Mouse (Mus musculus) cortical plate, adult 2 months (tissue): ENCODE data around the gene Entpd1.

ENCODE experiments used
- CTCF ChIP-seq: fragments of 200-500 bp; IDR thresholded peaks from 2 replicates; pipeline ENCODE4 v1.5.1; 2011; ENCODE audit warnings: mild to moderate bottlenecking, control low read depth, low read length; ENCODE audit not compliant: insufficient read depth; ENCODE audit errors: extremely low read depth
- POLR2A ChIP-seq: fragments of 200-500 bp; IDR thresholded peaks from 2 replicates; pipeline ENCODE4 v1.6.1; 2011; ENCODE audit warnings: mild to moderate bottlenecking, low read length, control low read depth; ENCODE audit not compliant: insufficient read depth; ENCODE audit errors: extremely low read depth

DNA sequence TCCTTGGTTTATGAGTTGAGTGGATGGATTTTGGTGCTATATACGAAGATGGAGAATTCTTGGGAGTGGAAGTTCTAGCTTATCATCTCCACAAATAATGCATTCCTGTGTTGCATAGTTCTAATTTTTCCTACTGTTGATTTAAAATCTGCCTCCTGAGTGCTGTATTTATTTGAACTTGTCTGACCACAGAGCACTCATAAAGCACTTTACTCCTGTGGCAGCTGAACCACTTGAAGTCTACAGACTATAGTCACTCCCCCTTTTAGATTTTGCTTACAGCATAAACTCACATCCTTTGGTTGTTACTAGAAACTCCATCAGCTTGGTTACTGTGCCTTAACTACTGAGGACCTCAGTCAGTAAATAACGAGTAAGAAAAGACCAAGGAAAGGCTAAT is 155.0 kb downstream of the Entpd1 start:
- no peak for TF ChIP-seq POLR2A
- no peak for TF ChIP-seq CTCF
